Mouse (Mus musculus) 3134 (cell line): ENCODE measurements at regions not wholly inside any gene's neighbourhood (a gene's known extent, or its start where the extent isn't known, plus 50 kb on each side); places are given as distances from the start of the nearest gene placed in this dataset.
"Not testable (repeated sequence)": the region's sequence is repeated elsewhere in the genome, so short reads cannot be mapped to it uniquely, and the experiment has no call there.

Experiments
- DNase-seq: peaks from one replicate; pipeline ENCODE4 v3.0.0-alpha.2; 2011; ENCODE audit warnings: low spot score; ENCODE audit not compliant: insufficient read length; ENCODE audit errors: extremely low read depth

DNA sequence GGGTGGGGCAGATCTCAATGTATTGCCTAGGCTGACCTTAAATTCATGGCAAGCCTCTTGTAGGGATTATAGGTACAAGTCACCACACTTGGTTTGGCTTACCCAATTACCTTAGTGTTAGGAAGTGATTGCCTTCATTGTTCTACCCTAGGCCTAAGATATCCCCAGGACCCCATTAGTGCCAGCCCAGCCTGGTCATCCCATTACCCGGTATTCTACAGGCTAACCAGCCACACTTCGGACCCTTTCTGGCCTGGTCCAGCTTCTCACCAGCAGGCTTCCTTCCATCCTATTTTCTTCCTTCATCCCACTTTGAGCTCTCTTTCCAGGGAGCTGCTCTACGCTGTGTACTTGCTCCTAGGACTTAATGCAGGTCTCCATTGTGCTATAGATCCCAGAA, 59.5 kb downstream of the Tex35 start:
- DNase-seq: no peak

- DNase-seq: no peak
Observed at GRCm38 (mm10) chr1:157048201-157048923, 60.1 kb downstream of the Tex35 start.

DNA sequence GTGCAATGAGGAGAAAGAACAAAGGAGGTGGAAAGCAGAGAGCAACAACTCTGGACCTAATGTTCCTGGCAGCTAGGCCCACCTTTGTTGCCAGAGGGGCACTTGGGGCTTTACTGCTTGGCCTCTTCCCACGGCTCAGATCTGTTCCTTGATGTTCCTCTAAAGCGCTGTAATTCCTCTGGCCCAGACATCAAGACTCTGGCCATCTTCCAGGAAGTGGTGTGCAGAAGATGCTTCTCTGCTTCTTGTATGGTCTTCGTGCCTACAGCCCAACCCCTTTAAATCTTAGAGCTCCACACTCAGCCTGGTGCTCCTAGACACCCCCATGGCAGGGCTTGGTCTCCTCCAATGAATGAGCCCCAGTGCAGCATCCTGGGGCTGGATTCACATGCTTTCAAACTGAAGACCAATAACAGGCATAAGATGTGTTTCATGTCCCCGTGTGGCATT, 60.7 kb downstream of the Tex35 start:
- no peak for DNase-seq

- peak; percentile 55 for DNase-seq
Observed at GRCm38 (mm10) chr1:157046760-157047182, 61.7 kb downstream of the Tex35 start.

DNA sequence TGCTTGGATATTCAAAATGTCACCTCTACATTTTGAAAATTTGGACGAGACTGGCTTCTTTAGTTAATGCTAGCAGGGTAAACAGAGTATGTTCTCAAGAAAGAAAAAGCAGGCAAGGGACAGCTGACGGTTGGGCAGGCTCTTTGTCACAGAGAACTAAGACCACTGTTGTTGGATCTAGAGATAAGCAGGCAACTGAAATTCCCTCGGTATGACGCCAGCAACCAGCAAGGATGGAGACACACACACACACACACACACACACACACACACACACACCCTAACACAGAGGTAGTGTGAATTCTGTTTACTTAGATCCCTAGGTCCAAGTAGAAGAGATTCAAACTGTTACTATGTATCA, 68.7 kb downstream of the Tex35 start:
- DNase-seq: no peak

DNA sequence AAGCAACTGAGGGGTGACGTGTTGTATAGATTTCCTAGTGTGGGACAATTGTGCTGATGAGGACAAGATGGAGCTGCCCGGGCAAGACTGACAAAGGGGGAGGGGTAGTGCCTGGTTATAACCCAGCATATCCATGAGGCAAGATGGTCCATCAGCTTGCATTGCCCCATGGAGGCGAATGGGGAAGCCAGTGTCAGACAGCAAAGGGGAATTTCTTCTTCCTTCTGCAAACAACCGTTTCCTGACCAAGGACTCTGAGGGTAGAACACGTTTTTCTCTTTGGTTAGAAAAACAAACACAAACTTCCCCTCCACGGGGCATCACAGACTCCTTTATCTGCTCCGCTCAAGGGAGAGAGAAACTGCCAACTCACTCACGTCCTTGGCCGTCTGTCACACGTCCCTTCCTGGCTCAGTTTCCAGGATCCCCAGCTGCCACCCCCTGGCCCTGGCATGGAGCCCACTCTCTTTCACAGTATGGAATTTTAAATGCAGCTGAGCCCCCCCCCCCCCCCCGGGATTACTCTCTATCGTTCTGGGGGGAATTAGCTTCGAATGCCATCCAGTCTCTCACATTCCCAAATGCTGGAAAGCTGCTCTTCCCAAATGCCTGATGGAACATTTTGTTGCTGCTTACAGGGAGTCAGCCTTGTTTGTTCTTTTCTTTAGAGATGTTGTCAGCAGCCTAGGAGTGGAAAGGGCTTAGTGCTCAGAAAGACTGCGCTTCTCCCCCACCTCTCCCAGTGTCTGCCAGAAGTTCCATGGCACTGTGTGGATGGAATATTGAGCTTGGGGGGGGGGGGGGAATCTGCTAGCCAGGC, 69.3 kb downstream of the Tex35 start:
- DNase-seq: no peak

DNA sequence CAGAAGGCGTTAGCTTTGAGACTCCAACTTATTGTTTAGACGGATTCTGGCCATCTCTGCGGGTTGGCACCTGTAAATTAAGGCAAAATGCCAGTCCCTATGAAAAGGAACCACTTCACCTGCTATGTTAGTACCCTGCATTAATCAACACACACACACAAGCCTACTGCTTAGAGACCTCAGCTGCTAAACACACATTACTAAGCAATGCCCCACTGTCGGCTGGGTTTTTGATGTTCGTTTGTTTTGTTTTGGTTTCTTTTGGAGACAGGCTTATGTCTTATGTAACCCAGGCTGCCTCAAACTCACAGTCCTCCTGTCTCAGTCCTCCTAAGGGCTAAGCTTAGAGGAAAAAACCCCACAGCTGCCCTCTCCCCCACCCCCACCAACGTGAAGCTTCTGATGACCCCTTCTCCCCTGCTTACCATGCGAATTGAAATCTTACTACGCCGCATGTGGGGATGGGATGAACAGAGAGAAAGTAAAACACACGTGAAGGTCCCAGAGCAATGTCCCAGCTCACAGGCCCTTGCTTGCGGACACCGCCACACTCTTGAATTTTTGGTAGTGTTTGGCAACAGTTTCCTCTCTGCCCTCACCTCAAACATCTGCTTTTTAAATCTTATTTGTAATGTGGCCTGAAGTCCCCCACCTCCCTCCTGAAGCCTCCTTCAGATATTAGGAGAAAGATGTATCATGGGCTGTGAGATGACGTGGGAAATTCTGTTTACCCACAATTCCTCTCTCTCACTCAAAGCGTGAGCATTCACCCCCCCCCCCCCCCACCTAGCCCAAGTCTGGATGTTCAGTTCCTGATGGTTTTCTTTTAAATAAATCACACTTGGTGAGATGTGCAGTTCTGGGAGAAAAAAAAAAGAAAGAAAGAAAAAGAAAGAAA, 70.1 kb downstream of the Tex35 start:
- no peak for DNase-seq

DNA sequence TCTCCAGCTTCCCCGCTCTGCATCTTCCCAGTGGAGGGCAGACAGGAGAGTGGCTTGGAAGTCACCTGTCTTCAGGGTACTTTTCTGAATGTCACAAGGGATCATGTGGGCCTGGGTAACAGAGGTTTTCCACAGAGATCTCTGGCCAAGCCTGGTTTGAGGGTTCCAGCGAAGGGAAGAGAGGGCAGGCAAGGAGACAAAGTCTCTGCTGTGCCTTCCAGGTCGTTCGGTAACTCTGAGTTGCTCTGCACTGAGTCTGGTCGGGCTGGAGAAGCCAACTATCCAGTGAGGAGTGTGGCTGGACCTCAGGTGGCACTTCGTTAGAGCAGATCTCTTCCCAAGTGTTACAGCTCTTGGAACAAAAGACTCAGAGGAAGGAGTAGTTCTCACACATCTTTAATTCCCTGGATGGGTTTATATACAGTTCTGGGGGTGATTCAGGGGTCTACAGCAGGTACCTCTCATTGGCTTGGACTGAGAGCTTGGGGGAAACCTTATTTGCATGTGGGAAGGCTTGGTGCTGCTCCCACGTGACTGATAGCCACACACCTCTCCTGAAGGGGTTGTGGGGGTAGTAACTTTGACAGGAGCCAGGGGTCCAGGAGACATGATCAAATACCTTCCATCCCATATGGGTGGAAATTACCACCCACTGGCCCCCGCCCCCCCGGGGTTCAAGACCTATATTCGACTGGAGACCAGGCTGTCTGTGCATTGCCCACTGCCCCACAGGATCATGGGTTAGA, 71.1 kb downstream of the Tex35 start:
- DNase-seq: no peak

- no peak for DNase-seq
Observed at GRCm38 (mm10) chr1:157036779-157037178, 71.7 kb downstream of the Tex35 start.

DNA sequence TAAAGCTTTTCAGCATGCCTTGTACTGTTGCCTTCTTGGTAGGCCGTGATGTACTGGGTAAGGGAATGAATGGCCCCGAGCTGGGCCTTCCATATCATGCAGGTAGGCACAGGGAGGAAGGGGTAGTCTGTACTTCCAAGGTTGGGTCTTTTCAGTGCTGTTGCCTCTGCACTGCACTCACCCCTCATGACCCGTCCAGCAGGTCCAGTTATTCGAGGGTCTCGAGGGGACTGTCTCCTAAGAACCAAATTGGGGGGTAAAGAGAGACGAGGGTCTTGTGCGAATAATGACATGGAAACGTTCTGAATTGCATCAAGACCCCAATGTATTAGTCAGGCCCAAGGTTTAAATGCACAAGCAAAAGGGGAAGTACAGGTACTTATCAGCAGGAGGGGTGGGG, 73.3 kb downstream of the Tex35 start:
- DNase-seq: not testable (repeated sequence)

- DNase-seq: no peak
Observed at GRCm38 (mm10) chr1:157028682-157029081, 79.8 kb downstream of the Tex35 start.

- DNase-seq: no peak
Observed at GRCm38 (mm10) chr1:157027681-157028080, 80.8 kb downstream of the Tex35 start.

DNA sequence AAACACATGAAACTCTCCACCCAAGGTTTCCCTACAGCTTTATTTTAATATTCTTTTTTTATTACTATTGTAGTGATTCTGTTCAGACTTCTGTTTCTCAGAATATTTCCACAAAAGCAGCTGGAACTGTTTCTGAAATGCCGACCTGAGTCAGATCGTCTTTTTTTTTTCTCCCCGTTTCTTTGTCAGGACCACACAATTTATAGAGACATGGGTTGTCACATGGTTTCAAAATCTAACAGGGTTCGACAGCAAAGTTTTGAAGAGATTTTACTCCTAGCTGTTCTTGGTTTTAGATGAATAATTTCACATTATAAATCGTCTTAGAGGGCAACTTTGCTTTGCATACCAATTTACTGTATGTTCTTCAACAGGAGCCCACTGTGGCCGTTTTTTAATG, 84.0 kb upstream of the Ralgps2 start:
- DNase-seq: no peak

GRCm38 (mm10) chr1:157022456-157023435, 83.3 kb upstream of the Ralgps2 start:
- DNase-seq: no peak

- no peak for DNase-seq
Observed at GRCm38 (mm10) chr1:157019892-157020291, 80.5 kb upstream of the Ralgps2 start.

DNA sequence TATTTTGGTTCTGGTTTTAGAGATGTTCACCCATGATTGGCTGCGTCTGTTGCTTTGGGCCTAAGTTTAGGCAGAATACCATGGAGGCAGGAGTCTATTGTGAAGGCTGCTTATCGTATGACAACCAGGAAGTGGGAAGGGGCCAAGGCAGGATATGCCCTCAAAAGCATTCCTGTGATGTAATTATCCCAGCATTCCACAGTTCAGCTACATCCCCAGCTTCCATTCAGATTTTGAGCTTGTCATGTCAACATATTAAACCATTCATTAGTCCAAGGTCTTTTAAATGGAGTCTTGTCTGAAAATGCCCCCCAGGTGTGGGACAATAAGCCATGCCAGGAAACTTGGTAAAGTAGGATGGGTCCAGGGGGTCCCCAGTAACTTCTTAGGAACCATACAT, 79.3 kb upstream of the Ralgps2 start:
- DNase-seq: no peak

DNA sequence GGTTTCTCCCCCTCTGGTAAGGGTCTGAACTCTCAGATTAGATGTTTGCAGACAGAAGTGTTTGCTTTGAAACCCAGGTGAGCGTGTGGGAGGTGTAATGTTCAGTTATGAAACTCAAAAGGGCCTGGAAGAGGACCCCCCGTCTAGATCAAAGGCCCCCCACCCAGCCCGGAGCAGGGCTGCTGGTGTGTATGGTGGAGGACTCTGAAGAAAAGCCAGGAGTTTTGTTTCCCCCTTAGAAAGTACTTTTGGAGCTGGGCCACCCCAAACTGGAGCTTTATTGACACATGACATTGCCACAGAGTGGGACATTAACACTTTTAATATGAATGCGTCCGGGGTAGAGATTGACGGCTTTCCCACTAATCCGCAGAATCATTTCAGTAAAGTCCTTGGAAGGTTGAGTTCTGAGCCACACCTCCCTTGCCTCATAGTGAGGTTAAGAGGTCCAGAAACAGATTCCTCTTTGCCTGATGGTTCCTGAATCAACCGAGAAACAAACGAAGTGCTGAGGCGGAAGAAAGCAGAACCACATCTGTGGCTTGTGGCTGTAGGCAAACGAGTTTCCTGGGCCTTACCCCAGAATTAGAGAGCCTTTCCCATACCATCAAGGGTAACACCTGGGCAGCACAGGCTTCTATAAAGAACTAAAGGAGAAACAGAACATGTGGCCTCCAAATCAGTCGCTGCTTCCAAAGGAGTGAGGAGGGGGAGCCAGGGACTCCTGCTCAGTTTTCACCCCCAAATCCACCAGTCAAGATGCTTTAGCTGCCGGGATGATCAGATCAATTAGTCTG, 78.0 kb upstream of the Ralgps2 start:
- no peak for DNase-seq

DNA sequence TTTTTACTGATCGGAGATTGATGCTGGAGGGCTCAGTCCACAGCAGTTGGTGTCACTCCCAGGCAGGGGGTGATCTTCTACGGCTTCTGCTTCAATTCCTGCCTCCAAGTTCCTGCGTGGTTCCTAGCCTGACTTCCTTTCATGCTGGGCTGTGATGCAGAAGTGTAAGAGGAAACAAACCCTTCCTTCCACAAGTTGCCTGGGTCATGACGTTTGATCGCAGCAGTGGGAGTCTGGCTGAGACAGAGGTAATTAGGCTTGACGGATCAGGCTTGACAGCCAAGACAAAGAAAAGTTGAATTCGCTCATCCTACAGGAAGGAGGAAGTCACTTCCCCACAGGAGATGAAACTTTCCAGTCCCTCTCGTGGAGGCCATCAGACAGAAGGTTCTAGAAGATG, 77.2 kb upstream of the Ralgps2 start:
- DNase-seq: no peak
